Mouse (Mus musculus) adrenal gland, postnatal 14 days (tissue): Measurements from ENCODE around the gene Pdlim4. TPM values are rescaled to one million over a fixed set of nuclear protein-coding genes. Genes with fewer than 3 reads are reported as not detected.
"Not testable (repeated sequence)": the region's sequence is repeated elsewhere in the genome, so short reads cannot be mapped to it uniquely, and the experiment has no call there.

Experiments
- DNase-seq: peaks from one replicate; pipeline ENCODE4 v3.0.0; 2021; ENCODE audit warnings: mixed read lengths
- total RNA-seq: library from RNA; stranded (reverse); gene quantifications from 2 replicates; pipeline ENCODE4 v1.2.3, GENCODE M21; 2021

The Pdlim4 gene
- total RNA-seq, 1 experiment from 2014 or later, result 12.6 TPM

DNA sequence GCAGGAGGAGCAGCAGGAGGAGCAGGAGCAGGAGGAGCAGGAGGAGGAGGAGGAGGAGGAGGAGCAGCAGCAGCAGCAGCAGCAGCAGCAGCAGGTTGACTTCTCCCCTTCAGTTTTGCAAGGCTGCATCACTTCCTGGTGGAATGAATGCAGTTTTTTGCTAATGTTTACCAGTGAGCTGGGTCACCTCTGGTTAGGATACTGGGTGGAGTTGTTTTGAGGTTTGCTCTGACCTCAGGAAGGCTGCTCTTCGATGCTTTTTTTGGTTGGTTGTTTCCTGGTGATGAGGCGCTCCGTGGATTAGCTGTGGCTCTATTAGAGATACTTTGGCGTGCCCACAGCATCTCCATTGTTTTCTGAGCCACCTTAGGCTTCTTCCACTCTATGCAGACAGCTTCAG lies 51.2 kb downstream of the Pdlim4 start:
- no peak for DNase-seq

DNA sequence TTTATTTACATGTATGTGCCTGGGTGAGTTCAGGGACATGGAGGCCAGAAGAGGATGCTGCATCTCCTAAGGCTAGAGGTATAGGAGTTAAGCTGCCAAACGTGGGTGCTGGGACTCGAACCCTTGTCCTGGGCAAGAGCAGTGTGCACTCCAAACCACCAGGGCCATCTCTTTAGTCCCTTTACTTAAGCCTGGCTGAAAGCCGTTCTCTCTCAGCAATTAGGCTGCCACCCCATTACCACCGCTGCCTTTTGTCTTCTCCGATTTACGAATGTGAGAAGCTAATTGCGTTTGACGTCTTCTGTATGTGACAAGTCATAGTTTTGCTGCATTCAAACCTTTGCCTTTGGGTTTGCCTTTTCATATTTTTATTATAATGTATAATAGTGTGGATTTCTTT lies 52.8 kb downstream of the Pdlim4 start:
- no peak for DNase-seq

DNA sequence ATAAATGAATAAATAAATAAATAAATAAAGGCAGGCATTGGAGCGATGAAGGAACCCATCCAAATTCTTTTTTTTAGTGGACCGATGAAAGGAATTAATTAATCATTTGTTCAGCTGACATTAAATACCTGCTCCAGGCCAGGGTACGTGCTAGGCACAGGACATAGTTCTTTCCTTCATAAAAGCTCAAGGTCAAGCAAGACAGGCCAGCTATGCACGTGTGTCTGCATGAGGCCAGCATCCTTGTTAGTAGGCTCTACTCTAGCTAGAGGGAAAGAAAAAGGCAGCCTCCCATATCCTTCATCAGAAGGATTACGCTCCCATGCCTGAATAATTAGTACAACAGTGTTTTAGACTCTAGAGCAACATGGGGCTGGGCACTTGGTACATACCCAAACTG lies 55.9 kb downstream of the Pdlim4 start:
- no peak for DNase-seq

DNA sequence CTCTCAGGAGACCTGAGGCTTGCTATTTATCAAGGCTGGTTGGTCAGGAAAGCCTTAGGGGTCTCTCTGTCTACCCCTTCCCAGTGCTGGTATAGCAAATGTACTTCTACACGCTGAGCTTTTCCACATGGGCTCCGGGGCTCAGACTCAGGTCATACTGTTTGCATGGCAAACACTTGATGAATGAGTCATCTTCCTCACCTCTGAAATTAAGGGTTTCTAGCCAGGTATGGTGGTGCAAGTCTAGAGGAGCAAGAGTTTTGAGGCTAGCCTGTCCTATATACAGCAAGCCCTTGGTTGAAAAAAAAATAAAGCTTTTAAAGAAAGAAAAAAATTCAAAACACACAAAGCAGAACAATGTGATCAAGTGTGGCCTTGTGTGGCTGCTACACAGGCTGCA lies 57.6 kb downstream of the Pdlim4 start:
- DNase-seq, result no peak

DNA sequence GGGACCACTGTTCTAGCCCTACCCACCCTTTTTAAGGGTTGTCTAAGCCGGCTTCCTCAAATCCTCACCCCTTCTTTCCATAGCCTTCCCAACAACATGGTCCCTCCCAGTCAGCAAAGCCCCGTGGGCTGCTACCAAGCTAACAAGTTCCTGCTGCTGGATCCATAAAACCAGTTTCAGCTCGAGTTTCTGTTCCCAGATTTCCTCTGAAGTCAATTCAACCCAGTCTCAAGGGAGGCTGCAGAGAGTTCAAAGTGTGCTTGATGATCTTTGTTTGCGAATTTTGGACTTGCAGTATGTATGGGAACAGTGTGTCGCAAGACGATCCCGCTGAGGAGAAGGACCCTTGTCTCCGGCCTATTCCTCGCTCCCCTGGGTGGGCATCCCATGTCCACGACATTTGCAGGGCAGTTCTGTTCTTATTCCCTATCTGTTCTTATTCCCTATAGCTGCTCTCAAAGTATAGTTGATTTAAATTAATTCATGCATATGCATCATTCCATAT lies 60.3 kb downstream of the Pdlim4 start:
- DNase-seq, result peak; percentile 15

DNA sequence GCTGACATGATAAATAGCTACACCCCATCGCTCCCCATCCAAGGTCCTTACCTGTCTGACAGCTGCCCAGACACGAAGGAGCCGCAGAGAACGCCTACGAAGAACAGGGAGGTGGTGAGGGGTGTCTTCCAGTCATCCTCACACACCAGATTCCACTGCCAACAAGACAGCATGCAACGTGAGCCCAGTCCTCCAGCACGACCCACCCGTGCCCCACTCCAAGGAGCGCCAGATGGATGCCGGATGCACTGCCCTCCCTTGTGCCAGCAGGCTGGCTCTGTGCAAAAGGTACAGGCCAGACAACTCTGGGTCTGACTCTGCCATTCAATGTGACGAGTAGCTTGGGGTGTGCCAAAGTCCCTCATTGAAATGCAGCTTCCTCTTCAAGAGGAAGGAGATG lies 61.1 kb downstream of the Pdlim4 start:
- DNase-seq, result no peak

DNA sequence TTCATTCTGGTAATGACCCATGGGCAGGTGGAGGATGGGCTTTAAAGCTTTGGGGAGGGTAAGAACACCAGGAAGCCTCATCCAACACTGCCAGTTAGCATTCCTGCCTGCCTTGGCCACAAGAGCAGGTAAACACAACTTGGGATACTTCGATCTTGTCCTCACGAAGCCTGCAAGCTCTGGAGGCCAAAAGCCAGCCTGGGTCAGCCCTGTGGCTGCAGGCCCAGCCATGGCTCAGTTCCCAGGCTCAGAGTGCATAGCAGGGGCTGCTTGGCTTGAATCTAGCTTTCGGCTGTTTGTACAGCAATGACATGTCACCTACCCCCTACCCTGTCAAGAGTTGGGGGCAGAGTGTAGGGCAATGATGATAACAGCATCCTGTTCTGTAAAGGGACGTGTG lies 61.9 kb downstream of the Pdlim4 start:
- DNase-seq, result peak; percentile 63

DNA sequence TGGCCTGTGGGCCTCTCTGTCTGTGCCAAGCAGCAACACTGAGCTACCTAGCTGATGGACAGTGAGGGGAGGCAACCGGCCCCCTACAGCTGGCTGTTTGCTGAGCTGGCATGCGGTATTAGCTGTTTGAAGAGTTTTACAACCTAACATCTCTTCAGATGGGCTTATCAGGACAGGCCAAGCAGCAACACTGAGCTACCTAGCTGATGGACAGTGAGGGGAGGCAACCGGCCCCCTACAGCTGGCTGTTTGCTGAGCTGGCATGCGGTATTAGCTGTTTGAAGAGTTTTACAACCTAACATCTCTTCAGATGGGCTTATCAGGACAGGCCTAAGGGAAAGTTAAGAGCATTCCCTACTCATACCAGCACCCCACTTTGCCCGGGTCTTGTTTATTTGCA lies 62.5 kb downstream of the Pdlim4 start:
- DNase-seq, result not testable (repeated sequence)

Other genes with a start within 250 kb of the Pdlim4 start
- gene Gm12216, start 209.8 kb downstream of the Pdlim4 start, total RNA-seq, result 4.6 and 6.0 TPM in 2 replicates
- 42.5 and 48.6 TPM in 2 replicates for gene Slc22a5, start 177.4 kb downstream of the Pdlim4 start, total RNA-seq
- 4.6 and 5.7 TPM in 2 replicates for gene Slc22a21, start 88.7 kb downstream of the Pdlim4 start, total RNA-seq
- gene Slc22a4, start 40.9 kb downstream of the Pdlim4 start, total RNA-seq, result 3.5 and 7.2 TPM in 2 replicates
- 24.3 and 28.3 TPM in 2 replicates for gene P4ha2, start 31.1 kb upstream of the Pdlim4 start, total RNA-seq
- gene Csf2, start 180.7 kb upstream of the Pdlim4 start, total RNA-seq, result not detected in 2 replicates
- not detected in 2 replicates for gene Il3, start 198.3 kb upstream of the Pdlim4 start, total RNA-seq
- gene Acsl6, start 234.8 kb upstream of the Pdlim4 start, total RNA-seq, result 2.9 and 3.3 TPM in 2 replicates